Mouse (Mus musculus): Measurements from ENCODE around the gene Bcl9. TPM values are rescaled to one million over a fixed set of nuclear protein-coding genes. Genes with fewer than 3 reads are reported as not detected.

The Bcl9 gene
- total and polyA plus RNA-seq, 3 experiments, result 14.3 to 22.4 (median 15.3) TPM

GRCm38 (mm10) chr3:97317302-97317701, 19.6 kb upstream of the Bcl9 start:
- no peaks in the 10 kb centered on the region for H3K79me2 ChIP-seq (replicated peaks; ENCODE audit: control insufficient read depth, insufficient read depth, low read length)
- no peak overlapping the region for H3K9ac ChIP-seq (ENCODE audit: low read depth, low read length)
- no peaks in the 10 kb centered on the region for H3K36me3 ChIP-seq (ENCODE audit: control insufficient read depth, insufficient read depth, low read length)
- H3K27me3 ChIP-seq (ENCODE audit: control insufficient read depth, insufficient read depth, low read length), result no peaks in the 10 kb centered on the region
- no peak overlapping the region for H3K4me3 ChIP-seq
- H3K4me1 ChIP-seq (ENCODE audit: control insufficient read depth, insufficient read depth, low read length), result no peaks in the 10 kb centered on the region
- H3K27ac ChIP-seq, result no peak overlapping the region
- WGBS, result 58% methylated on average over 3 of the region's 3 CpGs
- no peak for TF ChIP-seq CTCF (IDR thresholded peaks at IDR 0.05)
- TF ChIP-seq POLR2A (IDR thresholded peaks at IDR 0.05; ENCODE audit: insufficient read depth, low read depth, low read length), result no peak
- no peak for TF ChIP-seq EP300 (IDR thresholded peaks at IDR 0.05; ENCODE audit: insufficient read depth, low read depth, low read length)
- intact Hi-C loops (cut with DNase I), result no loop called here
- no peak for DNase-seq

GRCm38 (mm10) chr3:97313431-97313830, 15.7 kb upstream of the Bcl9 start:
- no peaks in the 10 kb centered on the region for H3K4me1 ChIP-seq (ENCODE audit: control insufficient read depth, insufficient read depth, low read length)
- no peaks in the 10 kb centered on the region for H3K36me3 ChIP-seq (ENCODE audit: control insufficient read depth, insufficient read depth, low read length)
- intact Hi-C loops (cut with DNase I), result loop anchor here (5.0 kb wide), 1 partner anchor 126 kb away; no protein-coding TSS in a partner anchor
- no peaks in the 10 kb centered on the region for H3K27me3 ChIP-seq (ENCODE audit: control insufficient read depth, insufficient read depth, low read length)
- no peak for DNase-seq
- 91% methylated on average over 2 of the region's 2 CpGs for WGBS
- no peak for TF ChIP-seq POLR2A (IDR thresholded peaks at IDR 0.05; ENCODE audit: insufficient read depth, low read depth, low read length)
- no peak for TF ChIP-seq CTCF (IDR thresholded peaks at IDR 0.05)
- no peak for TF ChIP-seq EP300 (IDR thresholded peaks at IDR 0.05; ENCODE audit: insufficient read depth, low read depth, low read length)
- H3K27ac ChIP-seq, result no peak overlapping the region
- no peak overlapping the region for H3K9ac ChIP-seq (ENCODE audit: low read depth, low read length)
- no peaks in the 10 kb centered on the region for H3K79me2 ChIP-seq (replicated peaks; ENCODE audit: control insufficient read depth, insufficient read depth, low read length)
- no peak overlapping the region for H3K4me3 ChIP-seq

- peak overlapping the region; percentile 34; the same call in 1 of the 2 replicates for H3K4me3 ChIP-seq
- peak; percentile 58 to 61 for DNase-seq
- intact Hi-C loops (cut with DNase I), result loop anchor here (5.0 kb wide), 1 partner anchor 125 kb away; no protein-coding TSS in a partner anchor
Measured at GRCm38 (mm10) chr3:97311998-97312397, 14.3 kb upstream of the Bcl9 start.

GRCm38 (mm10) chr3:97309748-97310536, 12.2 kb upstream of the Bcl9 start:
- Histone ChIP-seq H3K9ac (ENCODE audit: low read depth, low read length) (no peak overlapping the region), H3K79me2 (replicated peaks; ENCODE audit: control insufficient read depth, insufficient read depth, low read length) (no peaks in the 10 kb centered on the region), H3K27me3 (ENCODE audit: control insufficient read depth, insufficient read depth, low read length) (no peaks in the 10 kb centered on the region), H3K4me3 (no peak overlapping the region), H3K4me1 (ENCODE audit: control insufficient read depth, insufficient read depth, low read length) (no peaks in the 10 kb centered on the region), H3K36me3 (ENCODE audit: control insufficient read depth, insufficient read depth, low read length) (no peaks in the 10 kb centered on the region), H3K27ac (no peak overlapping the region)
- TF ChIP-seq EP300 (IDR thresholded peaks at IDR 0.05; ENCODE audit: insufficient read depth, low read depth, low read length) (no peak), POLR2A (IDR thresholded peaks at IDR 0.05; ENCODE audit: insufficient read depth, low read depth, low read length) (no peak), CTCF (IDR thresholded peaks at IDR 0.05) (peak; percentile 55)
- WGBS, result 9% methylated on average over 16 of the region's 16 CpGs
- intact Hi-C loops (cut with DNase I), result loop anchor here (1.0 to 5.0 kb wide), 2 partner anchors 108 to 123 kb away; no protein-coding TSS in a partner anchor
- no peak for DNase-seq

More at GRCm38 (mm10) chr3:97311998-97312397, 14.3 kb upstream of the Bcl9 start:
- WGBS, result 12% methylated on average over 21 of the region's 21 CpGs
- no peaks in the 10 kb centered on the region for H3K27me3 ChIP-seq (ENCODE audit: control insufficient read depth, insufficient read depth, low read length)
- no peaks in the 10 kb centered on the region for H3K79me2 ChIP-seq (replicated peaks; ENCODE audit: control insufficient read depth, insufficient read depth, low read length)
- TF ChIP-seq CTCF (IDR thresholded peaks at IDR 0.05) (no peak), EP300 (IDR thresholded peaks at IDR 0.05; ENCODE audit: insufficient read depth, low read depth, low read length) (no peak)
- no peak overlapping the region for H3K27ac ChIP-seq
- H3K9ac ChIP-seq (ENCODE audit: low read depth, low read length), result no peak overlapping the region
- no peaks in the 10 kb centered on the region for H3K36me3 ChIP-seq (ENCODE audit: control insufficient read depth, insufficient read depth, low read length)
- H3K4me1 ChIP-seq (ENCODE audit: control insufficient read depth, insufficient read depth, low read length), result no peaks in the 10 kb centered on the region

- no peaks in the 10 kb centered on the region for H3K27me3 ChIP-seq (ENCODE audit: control insufficient read depth, insufficient read depth, low read length)
- intact Hi-C loops (cut with DNase I), result no loop called here
- no peak overlapping the region for H3K9ac ChIP-seq (ENCODE audit: low read depth, low read length)
- DNase-seq, result no peak
- H3K79me2 ChIP-seq (replicated peaks; ENCODE audit: control insufficient read depth, insufficient read depth, low read length), result no peaks in the 10 kb centered on the region
- WGBS, result 70% methylated on average over 2 of the region's 2 CpGs
- H3K4me3 ChIP-seq, result no peak overlapping the region
- no peaks in the 10 kb centered on the region for H3K4me1 ChIP-seq (ENCODE audit: control insufficient read depth, insufficient read depth, low read length)
- H3K27ac ChIP-seq, result no peak overlapping the region
- H3K36me3 ChIP-seq (ENCODE audit: control insufficient read depth, insufficient read depth, low read length), result no peaks in the 10 kb centered on the region
- no peak for TF ChIP-seq CTCF (IDR thresholded peaks at IDR 0.05)
- no peak for TF ChIP-seq POLR2A (IDR thresholded peaks at IDR 0.05; ENCODE audit: insufficient read depth, low read depth, low read length)
- TF ChIP-seq EP300 (IDR thresholded peaks at IDR 0.05; ENCODE audit: insufficient read depth, low read depth, low read length), result no peak
Measured at GRCm38 (mm10) chr3:97308440-97308839, 10.7 kb upstream of the Bcl9 start.

- no peaks in the 10 kb centered on the region for H3K36me3 ChIP-seq (ENCODE audit: control insufficient read depth, insufficient read depth, low read length)
- H3K9ac ChIP-seq (ENCODE audit: low read depth, low read length), result no peak overlapping the region
- no peaks in the 10 kb centered on the region for H3K4me1 ChIP-seq (ENCODE audit: control insufficient read depth, insufficient read depth, low read length)
- TF ChIP-seq CTCF (IDR thresholded peaks at IDR 0.05), result no peak
- TF ChIP-seq POLR2A (IDR thresholded peaks at IDR 0.05; ENCODE audit: insufficient read depth, low read depth, low read length), result no peak
- no peak for TF ChIP-seq EP300 (IDR thresholded peaks at IDR 0.05; ENCODE audit: insufficient read depth, low read depth, low read length)
- H3K4me3 ChIP-seq, result no peak overlapping the region
- WGBS, result 90% methylated on average over 4 of the region's 4 CpGs
- intact Hi-C loops (cut with DNase I), result no loop called here
- H3K27me3 ChIP-seq (ENCODE audit: control insufficient read depth, insufficient read depth, low read length), result no peaks in the 10 kb centered on the region
- no peak overlapping the region; the same call in 1 of the 2 replicates for H3K27ac ChIP-seq
- DNase-seq, result no peak
- no peaks in the 10 kb centered on the region for H3K79me2 ChIP-seq (replicated peaks; ENCODE audit: control insufficient read depth, insufficient read depth, low read length)
Measured at GRCm38 (mm10) chr3:97305907-97306306, 8.2 kb upstream of the Bcl9 start.

Data from heart, adult 2 months (tissue).